Mouse (Mus musculus): Measurements from ENCODE around the gene Thra. TPM values are rescaled to one million over a fixed set of nuclear protein-coding genes. Genes with fewer than 3 reads are reported as not detected.
A peak's percentile ranks its signal among the peaks of the same experiment; 100 is the strongest.

Gene Thra
- polyA plus RNA-seq, 1 experiment = 851 TPM

GRCm38 (mm10) chr11:98743655-98744345, 3.4 kb downstream of the Thra start:
- DNase-seq (ENCODE audit: extremely low spot score in 1 of 2, low spot score in 1 of 2) = no peak

- DNase-seq (ENCODE audit: extremely low spot score in 1 of 2, low spot score in 1 of 2) = no peak
Measured at GRCm38 (mm10) chr11:98744456-98745019, 4.1 kb downstream of the Thra start.

DNA sequence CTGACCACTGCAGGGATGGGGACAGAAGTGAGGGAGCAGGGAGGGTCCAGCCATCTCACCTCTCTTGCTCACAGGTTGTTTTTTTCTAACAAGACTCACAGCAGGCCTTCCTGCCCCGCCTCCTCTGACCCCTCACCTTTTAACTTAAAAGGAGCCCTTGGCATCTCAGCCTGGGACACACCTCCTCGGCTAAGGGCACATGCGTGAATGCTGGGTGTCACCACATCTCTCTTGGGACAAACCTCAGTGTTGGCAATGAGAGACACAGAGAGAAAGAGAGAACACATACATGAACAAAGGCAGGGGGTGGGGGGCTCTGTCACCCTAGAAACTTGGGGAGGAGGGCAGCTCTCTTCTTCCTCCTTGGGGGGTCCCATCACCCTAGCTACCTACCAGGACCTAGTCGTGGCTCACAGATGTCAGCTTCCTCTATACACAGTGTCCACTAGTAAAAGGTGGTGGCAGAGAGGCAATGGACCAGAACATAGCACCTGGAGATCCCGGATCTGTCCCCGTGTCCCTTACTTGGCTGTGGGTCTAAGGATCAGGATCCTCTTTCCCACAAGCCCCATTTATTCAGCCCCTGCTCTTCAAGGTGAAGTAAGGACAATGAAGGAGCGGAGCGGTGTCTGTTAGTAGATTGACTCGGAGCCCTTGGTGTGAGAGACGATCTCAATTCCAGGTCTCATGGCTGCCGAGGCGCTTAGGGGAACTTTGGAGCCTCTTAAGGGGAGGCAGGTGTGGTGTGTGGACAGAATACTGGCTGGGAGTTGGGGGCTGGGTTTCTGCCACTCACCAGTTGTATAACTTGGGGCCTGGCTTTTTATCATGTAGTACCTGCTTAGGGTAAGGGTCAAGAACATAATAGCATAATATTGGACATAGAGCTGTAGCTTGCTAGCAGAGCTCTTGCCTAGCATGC, 5.8 kb downstream of the Thra start:
- no peak for DNase-seq (ENCODE audit: extremely low spot score in 1 of 2, low spot score in 1 of 2)

GRCm38 (mm10) chr11:98746855-98747693, 6.6 kb downstream of the Thra start:
- DNase-seq (ENCODE audit: extremely low spot score in 1 of 2, low spot score in 1 of 2) = peak; percentile 96

GRCm38 (mm10) chr11:98747804-98748505, 7.5 kb downstream of the Thra start:
- DNase-seq (ENCODE audit: extremely low spot score in 1 of 2, low spot score in 1 of 2) = no peak

- DNase-seq (ENCODE audit: extremely low spot score in 1 of 2, low spot score in 1 of 2) = no peak
Measured at GRCm38 (mm10) chr11:98748506-98749416, 8.3 kb downstream of the Thra start.

GRCm38 (mm10) chr11:98749716-98750115, 9.3 kb downstream of the Thra start:
- no peak for DNase-seq (ENCODE audit: extremely low spot score in 1 of 2, low spot score in 1 of 2)

- DNase-seq (ENCODE audit: extremely low spot score in 1 of 2, low spot score in 1 of 2) = no peak
Measured at GRCm38 (mm10) chr11:98750351-98751201, 10.1 kb downstream of the Thra start.

DNA sequence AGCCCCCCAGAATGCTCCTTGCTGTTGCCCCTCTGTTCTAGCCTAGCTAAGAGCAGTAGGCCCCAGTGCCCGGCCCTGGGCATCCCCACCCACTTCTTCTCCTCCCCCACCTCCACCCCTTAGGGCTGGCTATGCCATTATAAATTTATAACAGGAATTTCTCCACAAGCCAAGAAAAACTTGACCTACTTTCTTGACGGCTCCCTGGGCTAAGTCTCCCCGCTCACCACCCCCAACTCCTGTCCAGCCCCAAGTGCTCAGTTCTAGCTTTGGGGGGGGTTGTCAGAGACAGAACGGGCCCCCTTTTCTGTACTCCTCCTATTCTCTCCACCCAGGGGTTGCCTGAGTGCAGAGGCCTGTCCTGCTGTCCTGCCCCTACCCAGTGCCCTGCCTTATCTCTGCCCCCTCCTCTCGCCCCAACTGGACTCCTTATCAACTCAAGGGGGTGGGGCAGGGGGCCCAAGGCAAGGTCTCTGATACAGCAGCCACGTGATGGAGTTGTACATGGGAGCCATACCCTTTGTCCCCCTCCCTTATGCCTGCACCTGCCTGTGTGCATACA, 10.9 kb downstream of the Thra start:
- no peak for DNase-seq (ENCODE audit: extremely low spot score in 1 of 2, low spot score in 1 of 2)

GRCm38 (mm10) chr11:98752562-98753140, 12.2 kb downstream of the Thra start:
- no peak for DNase-seq (ENCODE audit: extremely low spot score in 1 of 2, low spot score in 1 of 2)

DNA sequence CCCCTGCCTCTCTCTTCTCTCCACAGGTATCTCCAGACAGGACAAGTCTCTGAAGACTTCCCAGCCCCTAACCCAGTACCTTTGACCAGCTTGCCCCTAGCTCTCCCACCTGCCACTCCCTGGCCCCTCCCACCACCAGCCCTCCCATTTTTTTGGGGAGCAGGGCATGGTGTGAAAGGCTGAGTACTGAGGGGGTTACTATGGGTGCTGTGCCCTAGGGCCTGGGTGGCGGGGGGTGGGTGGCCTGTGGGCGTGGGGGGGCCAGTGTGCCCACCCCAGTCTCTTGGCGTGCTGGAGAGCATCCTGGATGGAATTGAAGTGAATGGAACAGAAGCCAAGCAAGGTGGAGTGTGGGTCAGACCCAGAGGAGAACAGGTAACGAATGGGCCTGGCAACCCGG, 12.8 kb downstream of the Thra start:
- no peak for DNase-seq (ENCODE audit: extremely low spot score in 1 of 2, low spot score in 1 of 2)

DNA sequence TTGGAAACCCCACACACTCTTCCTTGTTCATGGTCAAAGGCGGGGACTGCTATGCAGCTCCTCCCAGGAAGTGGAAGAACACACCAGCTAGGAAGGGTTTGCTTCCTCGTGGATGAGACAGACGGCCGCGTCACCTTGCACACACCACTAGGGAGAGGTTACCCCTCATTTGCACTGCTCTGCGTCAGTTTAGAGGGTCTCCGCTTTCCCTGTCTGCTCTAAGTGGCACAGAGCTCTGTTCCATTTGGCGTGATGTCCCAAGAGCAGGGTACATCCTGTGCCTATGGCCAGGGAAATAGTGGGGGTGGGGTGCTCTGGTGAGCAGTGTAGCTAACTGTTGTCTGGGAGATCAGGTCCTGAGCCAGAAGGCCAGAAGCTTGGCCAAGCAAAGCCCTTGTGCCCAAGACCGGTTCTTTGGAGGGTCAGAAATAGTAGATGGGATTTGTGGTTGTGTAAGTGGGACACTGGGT, 13.7 kb downstream of the Thra start:
- no peak for DNase-seq (ENCODE audit: extremely low spot score in 1 of 2, low spot score in 1 of 2)

DNA sequence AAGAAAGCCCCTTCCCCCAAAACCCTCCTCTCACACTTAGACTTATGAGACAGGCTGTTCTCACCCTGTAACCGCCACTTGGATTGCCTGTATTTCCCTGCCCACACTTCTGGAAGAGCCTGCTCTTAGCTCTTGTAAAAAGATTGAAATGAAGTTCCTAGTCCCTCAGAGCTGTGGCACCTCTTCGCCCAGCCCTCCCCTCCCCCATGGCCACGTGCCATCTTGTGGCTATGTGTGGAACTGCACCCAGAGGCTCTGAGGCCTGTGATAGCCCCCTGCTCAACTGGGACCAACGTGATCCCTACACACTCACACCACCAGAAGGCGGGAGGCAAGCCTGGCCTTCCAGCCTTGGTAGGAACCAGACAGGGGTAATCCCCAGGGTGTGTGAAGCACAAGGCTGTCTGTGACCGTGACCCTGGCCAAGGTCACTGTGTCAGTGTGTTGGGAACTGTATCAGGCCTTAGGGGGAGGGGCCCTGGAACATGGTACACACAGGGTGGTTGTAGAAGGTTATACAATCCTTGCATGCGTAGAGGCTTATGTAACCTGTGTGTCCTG, 14.3 kb downstream of the Thra start:
- no peak for DNase-seq (ENCODE audit: extremely low spot score in 1 of 2, low spot score in 1 of 2)

DNA sequence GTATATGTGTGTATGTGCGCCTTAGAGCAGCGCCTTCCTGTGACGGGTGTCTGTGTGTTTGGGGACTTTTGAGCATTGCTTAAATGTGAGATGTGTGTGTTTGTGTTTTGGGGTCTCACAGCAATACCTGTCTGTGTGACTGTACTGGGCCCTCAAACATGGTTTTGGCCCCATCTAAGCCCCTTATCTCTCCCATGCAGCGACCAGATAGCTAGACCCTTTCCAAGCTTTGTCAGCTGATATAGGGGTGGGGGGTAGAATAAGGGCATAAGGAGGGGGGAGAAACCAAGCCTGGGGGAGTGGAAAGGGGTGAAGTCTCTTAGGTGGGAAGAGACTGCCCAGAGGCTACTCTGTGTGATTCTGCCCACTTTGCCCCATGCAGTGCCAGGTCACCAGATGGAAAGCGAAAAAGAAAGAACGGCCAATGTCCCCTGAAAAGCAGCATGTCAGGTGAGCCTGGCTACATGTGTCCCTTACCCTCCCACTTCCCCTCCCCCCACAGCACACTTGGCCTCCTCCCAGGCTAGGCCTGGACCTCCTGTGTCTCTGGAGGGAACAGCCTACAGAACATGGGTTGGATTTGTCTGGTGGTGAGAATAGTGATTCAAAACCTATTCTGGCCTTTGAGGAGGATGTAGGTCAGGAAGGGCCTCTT, 15.4 kb downstream of the Thra start:
- DNase-seq (ENCODE audit: extremely low spot score in 1 of 2, low spot score in 1 of 2) = no peak

- no peak for DNase-seq (ENCODE audit: extremely low spot score in 1 of 2, low spot score in 1 of 2)
Measured at GRCm38 (mm10) chr11:98756711-98757110, 16.3 kb downstream of the Thra start.

DNA sequence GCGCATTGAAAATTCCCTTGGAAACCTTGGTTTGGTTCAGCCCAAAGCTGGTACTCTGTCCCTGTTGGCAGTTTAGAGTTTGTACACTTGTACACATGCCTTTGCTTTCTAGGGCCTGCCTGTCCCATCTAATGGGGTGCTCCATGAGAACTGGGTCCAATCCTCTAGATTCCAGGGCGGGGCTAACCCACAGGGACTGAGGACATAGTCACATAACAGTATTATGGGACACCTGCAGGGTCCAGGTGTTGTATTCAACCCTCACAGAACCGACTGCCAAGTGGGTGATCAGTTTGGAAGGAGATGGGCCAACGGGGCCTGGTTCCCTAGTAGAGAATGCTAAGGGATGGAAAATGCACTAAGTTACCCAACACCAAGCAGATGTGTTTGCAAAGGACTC, 21.5 kb downstream of the Thra start:
- no peak for DNase-seq (ENCODE audit: extremely low spot score in 1 of 2, low spot score in 1 of 2)

All from frontal cortex, adult 2 months (tissue).